Mouse (Mus musculus) G1E (cell line): Measurements from ENCODE around the gene Arhgap32.

Experiments used
- CTCF ChIP-seq: IDR thresholded peaks from 2 replicates; pipeline ENCODE4 v1.5.1; 2012; ENCODE audit warnings: low read depth, low read length, inconsistent platforms, mixed read lengths
- GATA1 ChIP-seq: IDR thresholded peaks from 2 replicates; pipeline ENCODE4 v1.6.1; 2012; ENCODE audit warnings: borderline replicate concordance, low read length, inconsistent platforms, mixed read lengths
- POLR2AphosphoS5 ChIP-seq: IDR thresholded peaks from 2 replicates; pipeline ENCODE4 v1.6.1; 2012; ENCODE audit warnings: low read depth, low read length, inconsistent platforms; ENCODE audit not compliant: insufficient replicate concordance
- TAL1 ChIP-seq: conservative IDR thresholded peaks from 2 replicates; pipeline ENCODE4 v1.6.1; 2012; ENCODE audit warnings: low read depth, low read length, inconsistent platforms, mixed read lengths

DNA sequence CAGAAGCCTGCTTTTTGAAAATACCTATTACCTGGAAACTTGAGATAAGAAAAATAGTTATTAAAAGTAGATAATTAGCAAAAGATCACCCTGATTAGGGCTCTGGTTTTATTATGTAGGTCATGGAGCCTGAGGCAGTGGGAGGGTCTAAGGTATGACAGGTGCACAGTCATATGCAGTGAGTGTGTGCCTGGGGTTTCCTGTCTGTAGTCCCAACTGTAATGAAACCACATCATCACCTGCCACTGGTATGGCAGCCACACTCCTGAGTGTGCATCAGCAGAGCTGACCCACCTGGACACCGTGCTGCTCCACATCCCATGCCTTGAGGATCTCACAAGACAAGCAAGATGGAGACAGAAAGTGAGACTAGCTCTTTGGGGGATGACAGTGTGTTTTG lies at the start of gene Arhgap32:
- TF ChIP-seq CTCF: no peak
- no peak for TF ChIP-seq POLR2AphosphoS5
- TF ChIP-seq GATA1: no peak
- TF ChIP-seq TAL1: no peak
